Mouse (Mus musculus) R1 (cell line): Measurements from ENCODE around the gene Kcnq4.

ENCODE experiments used
- DNase-seq: peaks from one replicate; pipeline ENCODE4 v3.0.0-alpha.2; 2018; ENCODE audit warnings: low read depth, low spot score

Gene Kcnq4

GRCm38 (mm10) chr4:120747941-120748866 lies at the start of gene Kcnq4:
Kcnq4 (minus strand) TSS chr4:120748612.
- peak; percentile 18 for DNase-seq

- peak; percentile 47 for DNase-seq
Observed at GRCm38 (mm10) chr4:120796687-120797086, 48.3 kb upstream of the Kcnq4 start.

- no peak for DNase-seq
Observed at GRCm38 (mm10) chr4:120795646-120796045, 47.2 kb upstream of the Kcnq4 start.

GRCm38 (mm10) chr4:120792918-120793317 lies 44.5 kb upstream of the Kcnq4 start:
- no peak for DNase-seq

GRCm38 (mm10) chr4:120790027-120790426 lies 41.6 kb upstream of the Kcnq4 start:
- DNase-seq = no peak

GRCm38 (mm10) chr4:120755801-120756200 lies 7.4 kb upstream of the Kcnq4 start:
- peak; percentile 54 for DNase-seq

- DNase-seq = peak; percentile 77
Observed at GRCm38 (mm10) chr4:120755299-120755698, 6.9 kb upstream of the Kcnq4 start.

GRCm38 (mm10) chr4:120749601-120750000 lies 1.2 kb upstream of the Kcnq4 start:
- DNase-seq = no peak

GRCm38 (mm10) chr4:120747243-120747792 lies 1.1 kb downstream of the Kcnq4 start:
- peak; percentile 52 for DNase-seq

GRCm38 (mm10) chr4:120746552-120747150 lies 1.8 kb downstream of the Kcnq4 start:
- DNase-seq = peak; percentile 30

- DNase-seq = peak; percentile 21
Observed at GRCm38 (mm10) chr4:120745731-120746551, 2.5 kb downstream of the Kcnq4 start.

GRCm38 (mm10) chr4:120743636-120744035 lies 4.8 kb downstream of the Kcnq4 start:
- no peak for DNase-seq

GRCm38 (mm10) chr4:120741303-120741702 lies 7.1 kb downstream of the Kcnq4 start:
- no peak for DNase-seq

GRCm38 (mm10) chr4:120734012-120734622 lies 14.3 kb downstream of the Kcnq4 start:
- DNase-seq = no peak

GRCm38 (mm10) chr4:120732737-120733136 lies 15.7 kb downstream of the Kcnq4 start:
- no peak for DNase-seq

GRCm38 (mm10) chr4:120731030-120731644 lies 17.3 kb downstream of the Kcnq4 start:
- peak; percentile 79 for DNase-seq

- no peak for DNase-seq
Observed at GRCm38 (mm10) chr4:120730574-120730973, 17.8 kb downstream of the Kcnq4 start.

GRCm38 (mm10) chr4:120730146-120730545 lies 18.3 kb downstream of the Kcnq4 start:
- no peak for DNase-seq

- no peak for DNase-seq
Observed at GRCm38 (mm10) chr4:120729441-120729840, 19.0 kb downstream of the Kcnq4 start.

GRCm38 (mm10) chr4:120727842-120728241 lies 20.6 kb downstream of the Kcnq4 start:
- no peak for DNase-seq

- no peak for DNase-seq
Observed at GRCm38 (mm10) chr4:120726174-120726573, 22.2 kb downstream of the Kcnq4 start.
